Mouse (Mus musculus): Measurements from ENCODE around the gene Ifi44. TPM values are rescaled to one million over a fixed set of nuclear protein-coding genes. Genes with fewer than 3 reads are reported as not detected.

The Ifi44 gene
- under 1 TPM in 1 of 2 experiments, not detected in 1; 0.33 TPM for total RNA-seq (2023)

GRCm38 (mm10) chr3:151749737-151750136 lies at the start of gene Ifi44:
Gene Ifi44, minus strand, starts transcription at chr3:151749960.

Other genes with a start within 250 kb of the Ifi44 start
- not detected for gene Ifi44l, start 12.9 kb upstream of the Ifi44 start, total RNA-seq (2023)
- gene Ptgfr, start 87.7 kb upstream of the Ifi44 start, total RNA-seq (2023): not detected

Data from neutrophil, adult 83 days (primary cell).